Mouse (Mus musculus): ENCODE data around the gene Zfp750.
A peak's percentile ranks its signal among the peaks of the same experiment; 100 is the strongest.

Gene Zfp750

DNA sequence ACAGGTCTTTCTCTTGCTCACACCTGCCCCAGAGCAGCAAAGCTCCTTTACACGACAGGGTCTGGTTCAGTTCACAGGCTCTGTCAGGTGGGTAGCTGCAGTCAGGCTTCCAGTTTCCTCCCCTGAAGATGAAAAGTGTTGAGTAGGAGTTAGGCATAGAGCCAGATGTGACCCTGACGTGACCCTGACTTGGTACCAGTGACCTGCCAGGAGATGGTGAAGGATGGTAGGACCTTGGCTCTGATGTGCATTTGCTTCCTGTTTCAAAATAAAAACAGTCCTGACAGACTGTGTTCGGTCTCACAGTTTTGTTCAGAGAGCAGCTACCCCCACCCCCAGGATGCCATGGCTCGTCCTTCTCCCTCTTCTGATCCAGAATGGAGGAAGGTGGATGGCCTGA lies 23.3 kb upstream of the Zfp750 start:
- no peak for DNase-seq (ENCODE audit: low spot score)

DNA sequence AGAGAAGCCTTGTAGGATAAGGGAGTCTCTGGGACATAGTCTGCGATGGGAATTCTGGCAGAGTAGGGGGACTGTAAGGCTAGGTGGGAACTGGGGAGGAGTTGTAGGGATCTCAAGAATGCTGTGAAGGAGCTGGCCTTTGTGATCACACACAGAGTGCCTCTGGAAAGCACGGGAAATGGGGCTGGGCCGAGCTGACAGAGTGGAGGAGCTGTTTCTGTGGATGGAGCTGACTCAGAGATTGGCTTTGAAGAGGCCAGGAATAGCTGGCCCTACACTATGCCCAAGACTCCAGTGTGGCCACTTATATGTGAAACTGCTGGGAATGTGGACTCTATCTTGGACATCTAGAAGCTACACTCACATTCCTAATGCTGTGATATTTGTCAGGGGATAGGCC lies 17.4 kb upstream of the Zfp750 start:
- DNase-seq (ENCODE audit: low spot score), result no peak

DNA sequence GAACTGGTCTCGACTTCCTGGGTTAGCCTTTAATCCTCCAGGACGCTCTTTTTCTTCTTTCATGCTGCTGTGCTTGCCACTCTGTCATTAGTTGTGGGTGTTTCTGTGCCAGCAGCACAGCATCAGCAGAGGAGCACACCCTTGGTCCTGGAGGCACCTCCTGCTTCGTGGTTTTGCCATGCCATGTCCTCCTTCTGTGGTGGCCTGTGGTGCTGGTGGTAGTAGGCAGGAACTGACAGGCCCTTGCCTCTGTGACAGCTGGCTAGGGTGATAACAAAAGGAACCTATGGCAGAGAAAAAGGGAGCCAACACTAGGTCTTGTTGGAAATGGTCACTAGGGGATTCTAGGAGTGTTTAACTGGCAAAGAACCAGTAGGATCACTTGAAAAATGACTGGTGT lies 10.6 kb upstream of the Zfp750 start:
- DNase-seq (ENCODE audit: low spot score), result no peak

DNA sequence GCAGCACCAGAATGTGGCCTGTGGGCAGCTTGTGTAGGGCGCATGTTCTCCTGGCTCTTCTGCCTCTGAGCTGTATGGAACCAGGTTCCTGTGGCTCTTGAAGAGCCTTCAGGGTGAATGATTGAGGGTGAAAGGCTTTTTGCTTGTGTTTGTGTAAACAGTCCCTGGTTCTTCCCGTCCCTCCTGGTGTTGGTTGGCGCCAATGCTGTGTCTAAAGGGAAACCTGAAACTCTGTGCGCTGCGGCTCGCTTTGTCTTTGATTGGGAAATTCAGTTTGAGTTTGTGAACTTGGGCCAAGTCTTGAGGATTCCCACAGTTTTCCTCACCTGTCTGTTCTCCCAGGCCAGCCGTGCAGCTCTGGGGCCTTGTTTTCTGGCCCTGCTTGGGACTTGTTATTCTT lies 5.1 kb upstream of the Zfp750 start:
- DNase-seq (ENCODE audit: low spot score), result peak; percentile 19

DNA sequence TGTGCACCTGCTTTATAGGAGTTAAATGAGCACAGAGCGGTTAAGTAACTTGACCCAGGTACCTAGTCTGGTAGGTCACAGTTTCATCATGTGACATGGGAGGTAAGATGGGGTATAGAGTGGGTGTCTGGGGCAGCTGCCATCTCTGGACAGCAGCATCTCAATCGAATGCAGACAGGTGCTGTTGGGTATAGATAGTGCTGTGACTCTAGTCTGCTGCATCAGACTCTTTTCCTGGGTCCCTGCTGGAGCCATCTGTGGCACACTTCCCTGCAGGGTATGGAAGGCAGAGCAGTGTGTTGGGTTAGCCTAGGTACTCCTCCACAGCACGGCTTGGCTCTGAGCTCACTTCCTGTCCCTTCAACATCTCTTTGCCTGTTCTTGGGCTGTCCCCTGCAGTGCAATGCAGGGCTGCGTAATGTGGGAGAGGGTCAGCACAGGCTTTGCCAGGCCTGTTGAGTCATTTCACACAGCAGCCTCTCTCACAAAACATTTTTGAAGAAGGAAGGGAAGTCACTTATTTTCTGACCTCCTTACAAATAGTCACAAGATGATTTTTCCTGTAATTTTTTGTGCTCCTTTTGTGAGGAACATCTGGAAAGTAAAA lies 3.1 kb upstream of the Zfp750 start:
- no peak for DNase-seq (ENCODE audit: low spot score)

DNA sequence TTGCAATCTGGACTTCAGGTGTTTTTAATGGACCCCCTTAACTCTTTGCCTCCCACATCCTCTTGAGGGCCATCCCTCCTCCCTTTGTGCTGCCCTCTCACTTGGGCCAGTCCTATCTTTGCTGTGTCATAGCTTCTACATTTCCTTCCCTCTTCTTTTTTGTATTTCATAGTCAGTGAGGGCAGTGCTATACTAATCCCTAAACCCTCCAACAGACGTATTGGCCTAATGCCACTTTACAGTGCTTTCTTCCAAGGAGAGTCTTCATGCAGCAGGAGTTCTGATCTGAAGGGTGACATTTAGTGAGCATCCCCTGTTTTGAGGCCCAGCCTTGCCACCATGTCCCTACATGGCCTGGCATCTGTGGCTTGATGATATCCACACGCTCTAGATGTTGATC lies 1.6 kb upstream of the Zfp750 start:
- no peak for DNase-seq (ENCODE audit: low spot score)

DNA sequence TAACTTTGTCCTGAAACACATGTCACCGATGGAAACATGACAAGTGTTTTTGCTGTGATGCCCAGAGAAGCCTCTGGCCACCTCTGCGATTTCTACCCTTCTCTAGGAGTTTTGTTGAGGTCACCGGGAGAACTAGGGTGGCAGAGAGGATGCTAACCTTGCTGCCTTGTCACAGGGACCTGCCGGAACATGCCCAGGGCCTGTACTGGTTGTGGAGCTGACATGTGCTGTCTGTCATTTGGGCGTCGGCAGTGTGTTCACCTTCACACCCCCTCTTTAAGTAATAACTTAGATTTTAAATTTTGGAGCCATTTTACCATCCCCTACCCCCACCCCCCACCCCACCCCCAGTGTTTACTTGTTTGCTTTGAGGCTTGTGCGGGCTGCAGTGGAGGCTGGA lies 570 bp upstream of the Zfp750 start:
- no peak for DNase-seq (ENCODE audit: low spot score)

DNA sequence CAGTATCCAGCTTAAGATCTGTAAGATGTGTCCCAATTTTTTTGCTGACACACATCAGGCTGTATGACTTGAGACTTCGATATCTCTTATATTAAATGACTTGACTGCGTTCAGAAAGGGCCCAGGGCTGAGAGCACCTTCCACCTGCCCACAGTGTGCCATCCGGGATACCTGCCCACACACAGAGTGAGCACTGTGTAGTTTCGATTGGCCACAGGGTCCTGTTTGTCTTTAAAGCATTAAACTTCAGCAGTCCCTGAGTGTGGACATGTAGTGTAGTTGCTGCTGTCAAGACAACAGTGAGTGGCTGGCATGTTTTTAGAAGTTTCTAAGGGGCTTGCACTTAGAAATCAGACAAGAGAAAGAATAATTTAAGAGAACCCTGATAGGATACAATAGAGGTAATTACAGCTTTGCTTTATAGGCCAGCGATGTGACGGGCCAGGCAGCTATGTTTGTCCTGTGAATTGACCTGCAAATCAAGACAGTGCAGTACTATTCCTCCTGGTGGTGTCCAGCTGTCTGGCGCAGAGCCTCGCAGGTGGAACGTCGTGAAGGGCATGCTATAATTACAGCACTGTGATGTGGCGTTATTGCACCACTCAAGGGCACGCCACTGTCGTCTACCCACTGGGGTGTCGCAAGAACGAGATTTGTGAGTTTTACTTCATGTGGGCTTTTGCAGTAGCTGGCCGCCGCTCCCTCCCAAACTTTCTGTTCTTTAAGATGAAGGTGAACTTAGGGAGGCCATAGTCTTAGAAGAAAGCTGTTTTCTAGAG lies 1.3 kb downstream of the Zfp750 start:
- DNase-seq (ENCODE audit: low spot score), result peak; percentile 51

DNA sequence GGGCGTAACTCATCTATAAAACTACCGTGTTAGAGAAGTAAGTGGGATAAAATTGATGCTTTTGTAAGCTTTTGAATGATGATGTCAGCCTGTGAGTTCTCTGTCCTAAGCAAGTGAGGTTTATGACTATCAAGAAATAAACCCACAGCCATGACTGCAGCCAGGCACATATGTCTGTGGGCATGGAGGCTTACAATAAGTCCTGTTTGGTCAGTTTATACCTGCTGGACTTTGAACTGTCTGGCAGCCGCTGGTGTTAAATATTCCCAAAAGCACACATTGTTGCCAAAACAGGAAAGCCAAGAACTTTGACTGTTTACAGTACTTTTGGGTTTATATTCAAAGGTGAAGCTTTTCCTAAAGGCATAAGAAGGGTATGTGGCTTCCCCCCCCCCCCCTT lies 2.2 kb downstream of the Zfp750 start:
- no peak for DNase-seq (ENCODE audit: low spot score)

DNA sequence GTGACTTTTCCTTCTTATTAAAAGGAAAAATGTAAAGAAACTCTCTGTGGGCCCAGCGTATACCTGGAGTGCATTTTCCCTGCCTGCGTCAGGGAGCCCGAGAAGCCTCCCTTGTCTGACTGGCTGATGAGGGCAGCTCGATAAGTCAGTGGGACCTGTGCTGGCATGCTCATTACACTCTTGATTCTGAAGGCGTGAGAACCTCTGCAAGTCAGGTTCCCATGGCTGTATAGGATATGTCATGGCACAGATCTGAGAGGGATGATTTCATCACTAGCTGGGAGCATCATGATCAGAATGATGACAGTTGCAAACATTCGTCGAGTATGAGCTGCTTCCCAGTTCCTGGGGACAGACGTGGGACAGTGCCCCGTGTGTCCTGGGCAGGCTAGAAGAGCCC lies 3.1 kb downstream of the Zfp750 start:
- DNase-seq (ENCODE audit: low spot score), result no peak

DNA sequence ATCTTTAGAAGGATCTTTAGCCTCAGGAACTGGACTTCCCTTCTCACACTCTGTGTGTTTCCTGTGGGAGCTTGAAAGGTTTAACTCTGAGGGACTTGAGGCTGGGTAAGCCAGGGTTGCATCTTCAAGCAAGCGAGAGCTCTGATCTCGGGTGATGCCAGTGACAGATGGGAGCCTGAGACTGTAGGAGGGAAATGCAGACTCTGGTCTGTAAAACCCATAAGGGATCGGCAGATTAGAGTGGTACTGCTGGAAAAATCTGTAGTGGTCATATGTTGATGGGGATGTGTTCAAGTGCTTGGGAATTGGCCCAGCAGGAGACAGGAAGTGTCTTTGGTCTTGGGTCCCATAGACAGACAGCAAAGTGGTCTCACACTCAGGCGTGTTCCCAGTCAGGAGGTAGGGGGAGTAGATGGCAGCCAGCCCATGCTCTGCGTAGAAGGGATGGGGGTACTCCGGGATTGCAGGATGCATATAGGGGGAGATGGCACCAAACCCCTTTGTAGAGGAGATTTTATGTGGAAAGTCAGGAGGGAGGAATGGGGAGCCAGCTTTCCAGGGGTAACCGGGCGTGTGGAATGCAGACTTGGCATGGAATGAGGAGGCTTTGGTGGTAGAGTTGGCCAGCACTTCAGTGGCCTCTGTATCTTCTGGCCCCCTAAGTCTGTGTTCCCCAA lies 6.1 kb downstream of the Zfp750 start:
- DNase-seq (ENCODE audit: low spot score), result no peak

DNA sequence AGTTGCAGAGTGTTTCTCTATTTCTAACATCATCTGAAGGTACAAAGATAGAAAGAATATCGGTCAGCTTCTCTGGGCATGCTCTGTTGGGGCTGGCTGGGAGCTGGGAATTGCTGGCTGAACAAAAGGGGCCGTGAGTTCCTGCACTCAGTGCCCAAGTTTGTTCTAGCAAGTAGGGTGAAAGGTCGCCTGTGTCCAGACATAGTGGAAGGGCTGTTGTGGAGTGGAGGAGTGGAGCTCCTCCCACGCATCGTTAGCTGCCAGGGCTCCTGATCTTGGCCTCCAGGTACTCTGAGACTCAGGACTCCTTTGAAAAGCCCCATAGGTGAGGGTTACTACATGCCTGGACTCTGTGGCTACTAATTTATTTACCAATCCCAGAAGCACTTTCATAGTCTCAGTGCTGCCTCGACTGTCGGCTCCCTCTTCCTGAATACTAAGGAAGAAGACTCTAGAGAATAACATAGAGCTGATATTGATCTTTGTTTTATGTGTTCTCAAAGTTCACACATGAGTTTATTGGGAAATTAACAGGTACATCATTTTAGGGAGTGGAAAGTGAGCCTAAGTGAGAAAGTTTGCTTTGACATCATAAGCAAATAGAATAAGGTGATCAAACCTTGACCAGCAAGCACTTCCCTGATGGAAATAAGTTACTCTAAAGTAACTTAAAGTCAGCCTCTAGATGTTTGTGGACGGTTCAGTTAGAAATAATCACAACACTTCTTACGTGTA lies 8.5 kb downstream of the Zfp750 start:
- DNase-seq (ENCODE audit: low spot score), result no peak

DNA sequence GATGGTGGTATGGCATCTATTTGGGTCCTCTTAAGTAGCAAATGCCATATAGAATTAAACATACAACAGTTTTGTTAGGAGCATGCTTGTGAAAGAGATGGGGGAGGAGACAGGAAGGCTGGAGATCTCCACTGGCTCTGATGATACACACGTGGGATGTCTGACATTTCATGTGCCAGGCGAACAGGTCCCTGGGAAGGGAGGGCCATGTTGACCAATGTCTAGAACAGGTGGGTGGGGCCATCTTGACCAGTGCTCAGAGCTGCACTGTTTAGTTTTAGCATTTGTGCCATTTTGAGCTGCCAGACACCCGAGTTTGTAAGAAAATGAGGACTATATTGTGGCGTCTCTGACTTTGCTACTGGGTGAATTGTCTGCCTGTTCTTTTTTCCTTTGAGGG lies 10.7 kb downstream of the Zfp750 start:
- DNase-seq (ENCODE audit: low spot score), result no peak

DNA sequence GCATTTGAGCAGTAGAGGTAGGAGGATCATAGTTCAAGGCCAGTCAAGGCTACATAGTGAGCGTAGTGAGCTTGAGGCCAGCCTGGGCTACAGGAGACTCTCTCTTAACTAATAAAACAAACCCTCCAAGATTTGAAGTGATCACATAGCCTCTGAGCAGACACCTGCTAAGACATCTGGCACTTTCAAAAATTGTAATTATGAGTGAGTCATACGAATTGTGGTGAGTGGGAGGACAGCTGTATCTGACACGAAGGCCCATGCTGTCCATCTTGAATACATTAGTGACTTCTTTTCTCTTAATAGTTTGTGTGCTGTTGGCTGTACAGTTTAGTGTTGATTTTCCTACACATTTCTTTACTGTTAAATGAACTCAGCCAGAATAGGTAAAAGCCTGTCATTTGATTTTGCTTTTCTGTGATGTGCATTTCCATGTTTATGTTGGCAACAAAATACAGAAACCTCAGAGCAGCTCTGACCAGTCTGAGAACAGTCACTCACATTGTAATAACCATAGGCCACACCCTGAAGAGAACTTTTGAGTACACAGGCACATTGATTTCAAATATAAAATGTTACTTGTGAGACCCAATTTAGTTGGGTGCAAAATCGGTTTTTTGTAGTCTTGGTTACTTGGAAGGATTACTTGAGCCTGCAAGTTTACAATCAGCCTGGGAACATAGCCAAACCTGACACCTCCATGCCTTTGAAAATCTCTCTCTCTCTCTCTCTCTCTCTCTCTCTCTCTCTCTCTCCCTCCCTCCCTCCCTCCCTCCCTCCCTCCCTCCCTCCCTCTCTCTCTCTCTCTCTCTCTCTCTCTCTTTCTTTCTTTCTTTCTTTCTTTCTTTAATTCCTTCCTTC lies 16.9 kb downstream of the Zfp750 start:
- DNase-seq (ENCODE audit: low spot score), result no peak

DNA sequence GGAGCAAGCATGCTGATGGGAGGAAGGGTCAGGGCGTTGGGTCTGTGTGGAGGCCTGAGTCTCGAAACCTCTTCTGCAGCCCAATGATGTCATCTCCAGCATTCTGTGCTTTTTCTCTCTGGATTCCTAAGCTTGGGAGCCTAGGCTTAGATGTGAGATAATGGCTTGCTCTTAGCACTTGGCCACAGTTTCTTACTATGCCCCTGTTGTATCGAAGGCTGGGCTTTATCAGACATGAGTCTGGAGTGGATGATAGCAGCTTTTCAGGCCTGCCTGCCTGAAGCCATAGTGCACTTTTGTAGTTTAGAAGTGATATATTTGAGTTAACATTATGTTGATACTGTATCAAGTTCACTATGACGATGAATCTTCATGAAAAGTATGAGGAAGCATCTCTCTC lies 17.6 kb downstream of the Zfp750 start:
- DNase-seq (ENCODE audit: low spot score), result no peak

DNA sequence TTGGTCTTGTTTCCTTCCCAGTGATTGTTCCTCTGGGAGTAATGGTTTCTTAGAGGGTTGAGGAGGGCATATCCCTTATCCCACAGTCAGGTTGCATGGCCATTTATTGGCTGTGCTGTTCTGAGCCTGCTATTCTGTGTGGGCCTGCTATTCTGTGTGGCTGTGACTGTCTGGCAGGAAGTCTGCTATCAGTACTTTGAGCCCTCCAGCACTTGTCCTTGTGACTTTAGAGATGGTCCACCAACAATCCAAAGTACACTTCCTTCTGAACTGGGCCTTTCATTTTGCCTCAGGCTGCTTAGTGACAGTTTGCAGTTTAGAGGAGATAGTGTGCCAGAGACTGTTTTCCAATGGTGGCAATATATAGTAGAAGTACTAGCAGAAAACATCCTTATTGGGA lies 18.5 kb downstream of the Zfp750 start:
- no peak for DNase-seq (ENCODE audit: low spot score)

DNA sequence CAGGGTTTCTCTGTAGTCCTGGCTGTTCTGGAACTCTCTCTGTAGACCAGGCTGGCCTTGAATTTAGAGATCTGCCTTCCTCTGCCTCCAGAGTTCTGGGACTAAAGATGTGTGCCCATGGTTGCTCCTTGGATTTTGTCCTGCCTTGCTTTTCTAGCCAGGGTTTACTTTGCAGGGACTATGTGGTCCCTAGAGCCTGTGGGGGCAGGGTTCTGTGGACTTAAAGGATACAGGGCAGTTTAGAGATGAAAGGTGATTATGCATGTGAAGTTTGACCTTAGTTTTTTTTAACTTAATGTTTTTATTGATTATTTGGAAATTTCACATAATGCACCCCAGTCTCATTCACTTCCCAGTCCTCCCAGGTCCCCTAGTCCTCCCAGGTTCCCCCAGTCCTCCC lies 28.5 kb downstream of the Zfp750 start:
- no peak for DNase-seq (ENCODE audit: low spot score)

DNA sequence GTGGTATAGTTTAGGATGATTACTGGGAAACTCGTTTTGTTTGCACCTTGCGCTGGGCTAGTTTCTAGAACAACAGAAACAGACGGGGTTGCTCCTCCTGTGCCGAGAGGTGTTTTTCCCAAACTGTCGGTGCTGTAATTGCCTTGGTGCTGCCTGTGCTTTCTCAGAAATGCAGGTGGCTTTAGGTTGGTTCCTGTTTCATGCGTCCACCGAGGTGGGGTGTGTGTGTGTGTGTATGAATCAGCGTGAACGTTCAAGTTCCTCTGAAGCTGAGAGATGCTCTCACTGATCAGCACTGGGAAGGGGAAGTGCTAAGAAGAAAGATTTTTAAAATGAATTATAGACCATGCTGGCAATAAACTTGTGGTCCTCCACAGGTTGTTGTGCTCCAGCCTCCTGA lies 33.3 kb downstream of the Zfp750 start:
- peak; percentile 7 for DNase-seq (ENCODE audit: low spot score)

DNA sequence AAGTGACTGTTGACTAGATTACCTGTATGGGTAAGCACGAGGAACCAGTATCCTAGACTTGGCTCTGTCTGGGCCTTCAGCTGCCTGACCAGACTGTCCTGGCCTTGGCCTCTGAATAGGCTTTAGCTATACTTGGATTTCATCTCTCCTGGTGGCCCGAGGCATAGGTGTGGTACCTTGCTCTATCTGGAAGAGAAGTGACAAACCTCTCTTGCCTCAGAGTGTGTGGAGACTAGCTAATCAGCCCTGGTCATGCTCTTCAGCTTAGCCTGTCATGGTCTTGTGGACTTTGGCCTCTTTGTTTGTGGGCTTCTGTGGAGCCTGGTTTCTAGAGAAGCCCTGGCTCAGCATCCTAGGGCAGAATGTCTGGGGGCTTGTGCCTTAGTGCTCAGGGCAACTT lies 38.0 kb downstream of the Zfp750 start:
- DNase-seq (ENCODE audit: low spot score), result no peak

DNA sequence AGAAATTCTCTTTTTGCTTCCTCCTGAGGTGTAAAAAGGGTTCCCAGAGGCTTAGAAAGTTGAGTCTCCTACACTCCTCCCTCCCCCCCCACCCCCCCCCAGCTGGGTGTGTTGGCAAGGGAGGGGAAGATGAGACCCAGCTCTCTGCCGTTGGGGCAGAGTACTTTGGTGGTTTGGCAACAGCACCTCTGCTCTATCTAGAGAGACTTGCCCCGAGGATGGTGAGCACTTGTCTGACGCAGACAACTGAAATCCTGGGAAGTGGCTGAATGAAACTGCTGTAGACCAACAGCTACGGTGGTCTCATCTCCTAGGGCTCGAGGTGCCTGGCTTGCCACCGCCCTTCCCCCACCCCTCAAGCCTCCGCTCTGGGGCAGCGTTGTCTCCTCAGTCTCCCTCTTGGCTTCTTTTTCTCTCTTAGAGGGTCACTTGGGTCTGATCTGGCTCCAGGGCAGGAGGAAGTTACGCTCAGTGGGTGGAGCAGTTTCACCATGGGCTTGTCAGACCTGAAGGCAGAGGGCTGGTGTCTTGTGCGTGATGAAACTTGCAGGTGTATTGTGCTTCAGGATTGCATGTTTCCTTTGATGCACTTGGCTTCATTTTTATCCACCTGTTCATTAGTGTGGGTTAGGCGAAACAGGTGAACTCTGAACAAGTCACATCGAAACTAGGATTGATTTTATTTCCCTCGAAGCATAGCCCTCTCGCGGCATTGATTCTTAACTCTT lies 39.5 kb downstream of the Zfp750 start:
- DNase-seq (ENCODE audit: low spot score), result no peak

All from lung, postnatal 25 days (tissue).